Mouse (Mus musculus): ENCODE results near the gene Msantd3.

The Msantd3 gene

GRCm38 (mm10) chr4:48539841-48540575 is at the start of gene Msantd3:
TSS of gene Msantd3 (plus strand) at chr4:48539935.
- DNase-seq (ENCODE audit: extremely low spot score, low spot score): peak; percentile 87

GRCm38 (mm10) chr4:48491290-48491743 is 48.4 kb upstream of the Msantd3 start:
- peak; percentile 63 for DNase-seq (ENCODE audit: extremely low spot score, low spot score)

GRCm38 (mm10) chr4:48492510-48492909 is 47.2 kb upstream of the Msantd3 start:
- DNase-seq (ENCODE audit: extremely low spot score, low spot score): no peak

- DNase-seq (ENCODE audit: extremely low spot score, low spot score): no peak
Observed at GRCm38 (mm10) chr4:48510861-48511260, 28.9 kb upstream of the Msantd3 start.

GRCm38 (mm10) chr4:48529559-48529958 is 10.2 kb upstream of the Msantd3 start:
- no peak for DNase-seq (ENCODE audit: extremely low spot score, low spot score)

- DNase-seq (ENCODE audit: extremely low spot score, low spot score): no peak
Observed at GRCm38 (mm10) chr4:48531804-48532601, 7.7 kb upstream of the Msantd3 start.

GRCm38 (mm10) chr4:48536275-48536674 is 3.5 kb upstream of the Msantd3 start:
- peak; percentile 2 for DNase-seq (ENCODE audit: extremely low spot score, low spot score)

GRCm38 (mm10) chr4:48537024-48537423 is 2.7 kb upstream of the Msantd3 start:
- peak; percentile 1 for DNase-seq (ENCODE audit: extremely low spot score, low spot score)

GRCm38 (mm10) chr4:48538581-48538980 is 1.2 kb upstream of the Msantd3 start:
- DNase-seq (ENCODE audit: extremely low spot score, low spot score): peak; percentile 10

- peak; percentile 76 for DNase-seq (ENCODE audit: extremely low spot score, low spot score)
Observed at GRCm38 (mm10) chr4:48540576-48541111, 909 bp downstream of the Msantd3 start.

GRCm38 (mm10) chr4:48541526-48542250 is 2.0 kb downstream of the Msantd3 start:
- peak; percentile 46 for DNase-seq (ENCODE audit: extremely low spot score, low spot score)

- DNase-seq (ENCODE audit: extremely low spot score, low spot score): no peak
Observed at GRCm38 (mm10) chr4:48542351-48542750, 2.6 kb downstream of the Msantd3 start.

GRCm38 (mm10) chr4:48543071-48543865 is 3.5 kb downstream of the Msantd3 start:
- DNase-seq (ENCODE audit: extremely low spot score, low spot score): no peak

GRCm38 (mm10) chr4:48544141-48544540 is 4.4 kb downstream of the Msantd3 start:
- no peak for DNase-seq (ENCODE audit: extremely low spot score, low spot score)

GRCm38 (mm10) chr4:48545966-48546365 is 6.2 kb downstream of the Msantd3 start:
- no peak for DNase-seq (ENCODE audit: extremely low spot score, low spot score)

GRCm38 (mm10) chr4:48546568-48547496 is 7.1 kb downstream of the Msantd3 start:
- DNase-seq (ENCODE audit: extremely low spot score, low spot score): peak; percentile 27

- DNase-seq (ENCODE audit: extremely low spot score, low spot score): no peak
Observed at GRCm38 (mm10) chr4:48548393-48549045, 8.8 kb downstream of the Msantd3 start.

GRCm38 (mm10) chr4:48549661-48550060 is 9.9 kb downstream of the Msantd3 start:
- no peak for DNase-seq (ENCODE audit: extremely low spot score, low spot score)

GRCm38 (mm10) chr4:48552486-48553064 is 12.8 kb downstream of the Msantd3 start:
- no peak for DNase-seq (ENCODE audit: extremely low spot score, low spot score)
